Mouse (Mus musculus) midbrain, postnatal 0 days (tissue): ENCODE measurements around the gene Il34. TPM values are rescaled to one million over a fixed set of nuclear protein-coding genes. Genes with fewer than 3 reads are reported as not detected.
A peak's percentile ranks its signal among the peaks of the same experiment; 100 is the strongest.

Experiments
- ATAC-seq: fragments of 200-750 bp; cut with Nextera tagmentation; 2 replicates; pipeline ENCODE4 v1.8.0; 2017; ENCODE audit warnings: moderate number of reproducible peaks, mild to moderate bottlenecking, moderate TSS enrichment, moderate library complexity; ENCODE audit not compliant: low FRiP score
- DNase-seq: peaks from one replicate; pipeline ENCODE4 v3.0.0-alpha.2; 2015; ENCODE audit warnings: low spot score
- H3K27ac ChIP-seq: fragments of 300-500 bp; sonication (generic); 2 replicates; pipeline ENCODE4 v1.5.1; 2014; ENCODE audit warnings: low read depth, mild to moderate bottlenecking, low read length, mixed read lengths
- H3K27me3 ChIP-seq: fragments of 300-500 bp; sonication (generic); 2 replicates; pipeline ENCODE4 v1.6.1; 2014; ENCODE audit warnings: low read length, control low read depth, mixed read lengths; ENCODE audit not compliant: insufficient read depth
- H3K36me3 ChIP-seq: fragments of 300-500 bp; sonication (generic); 2 replicates; pipeline ENCODE4 v1.6.1; 2014; ENCODE audit warnings: low read length, control low read depth, mixed read lengths; ENCODE audit not compliant: insufficient read depth
- H3K4me1 ChIP-seq: fragments of 300-500 bp; sonication (generic); 2 replicates; pipeline ENCODE4 v1.6.1; 2014; ENCODE audit warnings: mild to moderate bottlenecking, control low read depth, antibody characterized with exemption, low read length, mixed read lengths; ENCODE audit not compliant: insufficient read depth
- H3K4me2 ChIP-seq: fragments of 300-500 bp; sonication (generic); 2 replicates; pipeline ENCODE4 v1.6.1; 2014; ENCODE audit warnings: low read depth, mild to moderate bottlenecking, low read length, mixed read lengths; ENCODE audit not compliant: poor library complexity, severe bottlenecking
- H3K4me3 ChIP-seq: fragments of 300-500 bp; sonication (generic); 2 replicates; pipeline ENCODE4 v1.5.1; 2014; ENCODE audit warnings: low read depth, mild to moderate bottlenecking, low read length, moderate library complexity
- H3K9ac ChIP-seq: fragments of 300-500 bp; sonication (generic); replicated peaks from 2 replicates; pipeline ENCODE4 v1.6.1; 2014; ENCODE audit warnings: mild to moderate bottlenecking, low read length, moderate library complexity, mixed read lengths; ENCODE audit not compliant: poor library complexity, severe bottlenecking
- H3K9me3 ChIP-seq: fragments of 300-500 bp; sonication (generic); 2 replicates; pipeline ENCODE4 v1.6.1; 2016; ENCODE audit warnings: low read length, control low read depth
- CTCF ChIP-seq: IDR thresholded peaks from 2 replicates; pipeline ENCODE4 v1.5.1; 2016; ENCODE audit warnings: antibody characterized with exemption, mild to moderate bottlenecking
- whole genome bisulfite sequencing: fragments of 180-500 bp; shearing (Covaris S2); extraction: QIAGEN DNeasy Blood & Tissue Kit; methylation state at CpG from one replicate; pipeline ENCODE4 v1.1.7; 2014; 5-methylcytosine and 5-hydroxymethylcytosine counted together
- polyA plus RNA-seq: library from polyadenylated mRNA; unstranded; fragments of >200 nt; fragmentation: Nextera tagmentation; extraction: Ambion mirVana; gene quantifications from 2 replicates; pipeline ENCODE4 v1.2.1, GENCODE M21; 2015
- total RNA-seq: library from RNA; depleted of rRNA; stranded (reverse); fragments of >200 nt; gene quantifications from 2 replicates; pipeline ENCODE4 v1.2.3, GENCODE M21; 2014

The Il34 gene
- total and polyA plus RNA-seq, 2 experiments from 2014 or later, result 5.8 to 9.1 TPM

GRCm38 (mm10) chr8:110794363-110794965 is 11.3 kb downstream of the Il34 start:
- WGBS, result 89% methylated on average over 7 of the region's 7 CpGs
- no peak overlapping the region for H3K27ac ChIP-seq

DNA sequence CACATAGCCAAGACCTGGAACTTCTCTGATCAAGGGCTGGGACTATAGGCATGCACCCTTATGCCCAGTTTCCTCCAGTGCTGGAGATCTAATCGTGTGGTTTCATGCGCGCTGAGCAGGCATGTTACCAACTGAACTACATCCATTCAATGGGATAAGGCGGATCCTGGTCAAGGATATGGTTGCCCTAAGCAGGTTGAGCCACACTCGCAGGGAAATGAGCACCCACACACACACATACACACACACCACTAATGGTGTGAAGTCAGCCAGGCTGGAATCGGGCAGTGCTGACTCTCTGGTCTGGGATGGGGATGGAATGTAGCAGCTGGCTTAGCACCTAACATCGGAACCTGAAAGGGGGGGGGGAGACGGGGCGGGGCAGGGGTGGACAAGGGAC is 11.8 kb downstream of the Il34 start:
- Histone ChIP-seq H3K27me3 (no peaks in the 10 kb centered on the region), H3K27ac (no peak overlapping the region), H3K4me2 (no peak overlapping the region), H3K4me1 (no peaks in the 10 kb centered on the region), H3K36me3 (no peaks in the 10 kb centered on the region), H3K4me3 (no peak overlapping the region), H3K9ac (no peak overlapping the region), H3K9me3 (no peaks in the 10 kb centered on the region)
- no peak for DNase-seq
- TF ChIP-seq CTCF, result no peak
- no peak for ATAC-seq
- 88% methylated on average over 9 of the region's 9 CpGs for WGBS

More at GRCm38 (mm10) chr8:110794363-110794965, 11.3 kb downstream of the Il34 start:
- Histone ChIP-seq H3K9me3 (no peaks in the 10 kb centered on the region), H3K4me2 (no peak overlapping the region), H3K9ac (no peak overlapping the region), H3K36me3 (no peaks in the 10 kb centered on the region), H3K4me1 (no peaks in the 10 kb centered on the region), H3K27me3 (no peaks in the 10 kb centered on the region), H3K4me3 (no peak overlapping the region)
- no peak for TF ChIP-seq CTCF
- ATAC-seq, result no peak
- no peak for DNase-seq

GRCm38 (mm10) chr8:110793511-110793910 is 12.2 kb downstream of the Il34 start:
- Histone ChIP-seq H3K27me3 (no peaks in the 10 kb centered on the region), H3K4me2 (no peak overlapping the region)
- DNase-seq, result no peak

GRCm38 (mm10) chr8:110792574-110793200 is 13.0 kb downstream of the Il34 start:
- Histone ChIP-seq H3K9me3 (no peaks in the 10 kb centered on the region), H3K27me3 (no peaks in the 10 kb centered on the region), H3K27ac (no peak overlapping the region), H3K4me1 (no peaks in the 10 kb centered on the region), H3K36me3 (no peaks in the 10 kb centered on the region), H3K9ac (no peak overlapping the region), H3K4me2 (no peak overlapping the region), H3K4me3 (no peak overlapping the region)
- DNase-seq (peak; percentile 60), ATAC-seq (no peak)
- 81% methylated on average over 11 of the region's 11 CpGs for WGBS
- no peak for TF ChIP-seq CTCF

More at GRCm38 (mm10) chr8:110793511-110793910, 12.2 kb downstream of the Il34 start:
- Histone ChIP-seq H3K9ac (no peak overlapping the region), H3K4me1 (no peaks in the 10 kb centered on the region), H3K9me3 (no peaks in the 10 kb centered on the region), H3K27ac (no peak overlapping the region), H3K4me3 (no peak overlapping the region), H3K36me3 (no peaks in the 10 kb centered on the region)
- no peak for TF ChIP-seq CTCF
- 75% methylated on average over 9 of the region's 9 CpGs for WGBS
- no peak for ATAC-seq

DNA sequence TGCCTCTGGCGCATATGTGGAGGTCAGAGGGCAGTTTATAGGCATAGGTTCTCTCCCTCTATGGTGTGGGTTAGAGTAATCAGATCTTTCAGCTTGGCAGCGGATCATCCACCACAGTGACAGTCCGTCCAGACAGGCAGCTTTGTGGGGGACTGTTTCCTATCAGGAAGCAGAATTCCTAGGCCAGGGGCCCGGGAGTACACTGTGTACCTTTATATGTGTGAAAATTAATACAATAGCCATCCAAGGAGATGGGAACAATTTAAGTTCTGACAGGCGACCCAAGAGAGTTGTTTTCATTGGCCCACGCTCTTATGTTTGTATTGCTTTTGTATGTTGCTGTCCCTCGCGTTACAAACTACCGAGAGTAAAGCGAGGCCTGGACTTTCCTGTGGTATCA is 14.6 kb downstream of the Il34 start:
- H3K27me3 ChIP-seq, result no peaks in the 10 kb centered on the region
- WGBS, result 76% methylated on average over 10 of the region's 10 CpGs
- no peaks in the 10 kb centered on the region for H3K4me1 ChIP-seq
- no peak overlapping the region for H3K27ac ChIP-seq
- DNase-seq (no peak), ATAC-seq (no peak)
- no peak for TF ChIP-seq CTCF
- no peak overlapping the region for H3K4me3 ChIP-seq
- no peak overlapping the region for H3K9ac ChIP-seq
- no peaks in the 10 kb centered on the region for H3K9me3 ChIP-seq
- H3K36me3 ChIP-seq, result no peaks in the 10 kb centered on the region
- no peak overlapping the region for H3K4me2 ChIP-seq

DNA sequence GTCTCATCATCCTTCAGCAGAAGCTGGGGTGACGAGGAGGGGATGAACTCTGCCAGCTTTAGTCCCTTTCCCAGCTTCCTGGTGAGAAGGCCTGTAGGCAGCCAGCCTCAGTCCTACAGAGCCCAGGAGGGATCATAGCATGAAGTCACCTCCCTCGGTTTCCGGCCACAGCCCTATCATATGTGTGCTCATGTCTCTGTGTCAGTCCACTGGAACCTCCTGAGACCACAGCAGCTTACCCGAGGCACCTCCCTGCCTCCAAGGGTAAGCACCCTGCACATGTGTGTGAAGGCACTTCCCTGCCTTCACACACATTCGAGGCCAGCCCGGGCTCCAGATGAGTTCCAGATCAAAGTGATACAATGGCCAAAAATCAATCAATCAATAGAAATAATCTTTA is 15.5 kb downstream of the Il34 start:
- WGBS, result 77% methylated on average over 6 of the region's 6 CpGs
- no peak for ATAC-seq
- TF ChIP-seq CTCF, result no peak

More for the DNA sequence above, 15.5 kb downstream of the Il34 start:
- no peak for DNase-seq
- Histone ChIP-seq H3K27ac (no peak overlapping the region), H3K9me3 (no peaks in the 10 kb centered on the region), H3K36me3 (no peaks in the 10 kb centered on the region), H3K4me3 (no peak overlapping the region), H3K9ac (no peak overlapping the region), H3K27me3 (no peaks in the 10 kb centered on the region), H3K4me2 (no peak overlapping the region), H3K4me1 (no peaks in the 10 kb centered on the region)
